27 mouse cellular contexts compared by ENCODE assay signal in genomic region chr11:116269560-116269959, GRCm38 (mm10). TPM values are rescaled to one million over a fixed set of nuclear protein-coding genes. Genes with fewer than 3 reads are reported as not detected.
DNase-seq lines count a peak whose midpoint lies in the region; ATAC-seq and TF ChIP-seq lines count a peak whose summit lies in the region.
"Had no signal": no experiment of that assay in that cellular context is flagged by ENCODE, and none has a peak within 500 bp of the region (broad histone marks: within the 10 kb centered on the region; RNA-seq: fewer than 3 reads in every experiment).

No protein-coding gene starts in this region.

- H3K27me3 ChIP-seq in intestine, postnatal 0 days (replicated peaks; ENCODE audit: control insufficient read depth, insufficient read depth, low read length): no peaks in the 10 kb centered on the region
- no peaks in the 10 kb centered on the region for H3K27me3 ChIP-seq in intestine, embryonic 16.5 days (replicated peaks; ENCODE audit: control insufficient read depth, insufficient read depth, low read length)
- H3K27me3 ChIP-seq in limb, embryonic 14.5 days (ENCODE audit: control insufficient read depth, insufficient read depth, low read length): no peaks in the 10 kb centered on the region
- H3K27me3 ChIP-seq in limb, embryonic 10.5 days (ENCODE audit: low read depth, poor library complexity, severe bottlenecking): no peaks in the 10 kb centered on the region
- H3K27me3 ChIP-seq: embryonic facial prominence, embryonic 12.5 days; embryonic facial prominence, embryonic 15.5 days; forebrain, embryonic 12.5 days; Patski had no signal

- no peak for TF ChIP-seq CTCF in intestine, postnatal 0 days (IDR thresholded peaks at IDR 0.05; ENCODE audit: low read depth)
- TF ChIP-seq CTCF in brain, embryonic 14.5 days (IDR thresholded peaks at IDR 0.05; ENCODE audit: borderline replicate concordance, extremely low read depth, insufficient read depth, insufficient read length): no peak

- no peak for ATAC-seq in intestine, postnatal 0 days
- ATAC-seq in intestine, embryonic 16.5 days: no peak
- no peak for ATAC-seq in limb, embryonic 14.5 days (ENCODE audit: low FRiP score, low read depth)
- ATAC-seq: activated CD4-positive, CD25-positive, alpha-beta regulatory T cell, adult 4 months; forebrain, embryonic 14.5 days; forebrain, embryonic 16.5 days; Patski had no signal

- no peak overlapping the region for H3K9ac ChIP-seq in intestine, postnatal 0 days (ENCODE audit: low read depth, low read length)
- H3K9ac ChIP-seq in intestine, embryonic 16.5 days (ENCODE audit: low read depth, low read length): no peak overlapping the region
- H3K9ac ChIP-seq in limb, embryonic 14.5 days (ENCODE audit: low read depth, low read length, severe bottlenecking): no peak overlapping the region
- H3K9ac ChIP-seq: embryonic facial prominence, embryonic 12.5 days; embryonic facial prominence, embryonic 15.5 days; forebrain, embryonic 12.5 days had no signal

- H3K36me3 ChIP-seq in intestine, postnatal 0 days (ENCODE audit: control insufficient read depth, insufficient read depth): peaks cover 58% of the 10 kb centered on the region
- peaks cover 19% of the 10 kb centered on the region for H3K36me3 ChIP-seq in intestine, embryonic 16.5 days (ENCODE audit: control insufficient read depth, insufficient read depth, low read length)
- peaks cover 75% of the 10 kb centered on the region for H3K36me3 ChIP-seq in limb, embryonic 14.5 days (ENCODE audit: control insufficient read depth, insufficient read depth, low read length)
- H3K36me3 ChIP-seq in limb, embryonic 10.5 days: peaks cover 80% of the 10 kb centered on the region

- H3K4me2 ChIP-seq in intestine, postnatal 0 days (replicated peaks; ENCODE audit: low read depth): no peak overlapping the region
- no peak overlapping the region for H3K4me2 ChIP-seq in intestine, embryonic 16.5 days (ENCODE audit: low read depth, low read length)
- H3K4me2 ChIP-seq in limb, embryonic 14.5 days (replicated peaks; ENCODE audit: low read depth, low read length, severe bottlenecking): no peak overlapping the region
- H3K4me2 ChIP-seq: embryonic facial prominence, embryonic 12.5 days; embryonic facial prominence, embryonic 15.5 days; forebrain, embryonic 12.5 days had no signal

- H3K4me1 ChIP-seq in intestine, postnatal 0 days (replicated peaks; ENCODE audit: control insufficient read depth, insufficient read depth, low read length): 0 out of 2 replicates have a peak, but pooled peaks cover 2% of the 10 kb centered on the region
- peaks cover 9% of the 10 kb centered on the region for H3K4me1 ChIP-seq in intestine, embryonic 16.5 days (ENCODE audit: control insufficient read depth, insufficient read depth, low read length)
- peaks cover 6% of the 10 kb centered on the region for H3K4me1 ChIP-seq in limb, embryonic 14.5 days (ENCODE audit: control insufficient read depth, insufficient read depth, low read length)
- H3K4me1 ChIP-seq in limb, embryonic 10.5 days: peaks cover 22% of the 10 kb centered on the region

- H3K4me3 ChIP-seq in intestine, postnatal 0 days (ENCODE audit: low read depth, low read length): no peak overlapping the region
- H3K4me3 ChIP-seq in intestine, embryonic 16.5 days (ENCODE audit: low read length): no peak overlapping the region
- H3K4me3 ChIP-seq in limb, embryonic 14.5 days (replicated peaks; ENCODE audit: low read length): no peak overlapping the region
- H3K4me3 ChIP-seq in limb, embryonic 10.5 days: no peak overlapping the region
- H3K4me3 ChIP-seq: embryonic facial prominence, embryonic 12.5 days; embryonic facial prominence, embryonic 15.5 days; erythroblast, embryonic 14.5 days; forebrain, embryonic 10.5 days; forebrain, embryonic 12.5 days had no signal

- WGBS in intestine, postnatal 0 days: 75% methylated on average over 8 of the region's 8 CpGs
- 88% methylated on average over 8 of the region's 8 CpGs for WGBS in intestine, embryonic 16.5 days
- WGBS in limb, embryonic 14.5 days: 93% methylated on average over 8 of the region's 8 CpGs
- 95% methylated on average over 8 of the region's 8 CpGs for WGBS in limb, embryonic 10.5 days

- no peaks in the 10 kb centered on the region for H3K9me3 ChIP-seq in intestine, postnatal 0 days (ENCODE audit: control insufficient read depth)
- no peaks in the 10 kb centered on the region for H3K9me3 ChIP-seq in intestine, embryonic 16.5 days (ENCODE audit: control insufficient read depth, low read length)
- H3K9me3 ChIP-seq in limb, embryonic 14.5 days (ENCODE audit: control insufficient read depth, low read length): no peaks in the 10 kb centered on the region
- H3K9me3 ChIP-seq in limb, embryonic 10.5 days (replicated peaks): no peaks in the 10 kb centered on the region
- H3K9me3 ChIP-seq: embryonic facial prominence, embryonic 12.5 days; embryonic facial prominence, embryonic 15.5 days; forebrain, embryonic 10.5 days; forebrain, embryonic 12.5 days had no signal

- TF ChIP-seq POLR2A in limb, embryonic 14.5 days (IDR thresholded peaks at IDR 0.05; ENCODE audit: borderline replicate concordance, extremely low read depth, insufficient read depth, insufficient read length): no peak
- TF ChIP-seq POLR2A in brain, embryonic 14.5 days (IDR thresholded peaks at IDR 0.05; ENCODE audit: borderline replicate concordance, extremely low read depth, insufficient read depth, insufficient read length, poor library complexity, severe bottlenecking): no peak

- peak overlapping the region; percentile 29 for H3K27ac ChIP-seq in intestine, postnatal 0 days (ENCODE audit: low read depth, low read length)
- H3K27ac ChIP-seq in intestine, embryonic 16.5 days (ENCODE audit: low read length): no peak overlapping the region
- no peak overlapping the region for H3K27ac ChIP-seq in limb, embryonic 14.5 days (replicated peaks; ENCODE audit: low read depth, low read length)
- no peak overlapping the region for H3K27ac ChIP-seq in limb, embryonic 10.5 days
- H3K27ac ChIP-seq: embryonic facial prominence, embryonic 12.5 days; forebrain, embryonic 10.5 days; forebrain, embryonic 12.5 days had no signal

- peak; percentile 46 for DNase-seq in limb, embryonic 14.5 days (ENCODE audit: low spot score)
- no peak for DNase-seq in limb, embryonic 10.5 days (ENCODE audit: low spot score)
- DNase-seq in brain, embryonic 14.5 days (ENCODE audit: low read depth): peak; percentile 54
- no peak for DNase-seq in gastrocnemius, postnatal 4 days (ENCODE audit: low spot score in 2 of 2)
- DNase-seq in kidney, postnatal 14 days: no peak
- DNase-seq: adrenal gland, adult 8-10 months; adrenal gland, postnatal 14 days; adrenal gland, postnatal 36 days; cerebellum, adult 11 months; cerebellum, adult 18-20 months; cerebellum, adult 8-10 months; cerebellum, adult 9-11 months; cerebellum, postnatal 14 days; cerebellum, postnatal 36 days; embryo, embryonic 11 days had no signal

RNA-seq across cellular contexts. Expression of gene Srp68, which starts 4.5 kb away (rescaled TPM):
- polyA plus RNA-seq in intestine, postnatal 0 days (2015; fragmentation: Nextera tagmentation; extraction: Ambion mirVana): 45.2 and 48.7 TPM in 2 replicates
- polyA plus RNA-seq in intestine, embryonic 16.5 days (2015; fragmentation: Nextera tagmentation; extraction: Ambion mirVana): 90.9 and 94.8 TPM in 2 replicates
- polyA plus RNA-seq in limb, embryonic 14.5 days (2012; rRNA removed): 106 and 111 TPM in 2 replicates
- 94.9 and 103 TPM in 2 replicates for polyA plus RNA-seq in limb, embryonic 14.5 days (2014; fragmentation: Nextera tagmentation; extraction: Ambion mirVana)
- 121 and 123 TPM in 2 replicates for polyA plus RNA-seq in limb, embryonic 10.5 days (2016; fragmentation: Nextera tagmentation; extraction: Ambion mirVana)
- polyA plus RNA-seq in brain, embryonic 14.5 days (2012; rRNA removed): 68.6 and 69.3 TPM in 2 replicates
- 10 to 100 TPM; 94.2 to 94.6 TPM for total RNA-seq in gastrocnemius, postnatal 4 days (2021)

RNA-seq across cellular contexts. Expression of gene Galr2, which starts 11.2 kb away (rescaled TPM):
- 0.10 and 0.29 TPM in 2 replicates for polyA plus RNA-seq in intestine, postnatal 0 days (2015; fragmentation: Nextera tagmentation; extraction: Ambion mirVana)
- polyA plus RNA-seq in intestine, embryonic 16.5 days (2015; fragmentation: Nextera tagmentation; extraction: Ambion mirVana): 0.16 and 0.31 TPM in 2 replicates
- 0.24 and 0.59 TPM in 2 replicates for polyA plus RNA-seq in limb, embryonic 14.5 days (2012; rRNA removed)
- 0.33 and 0.37 TPM in 2 replicates for polyA plus RNA-seq in limb, embryonic 14.5 days (2014; fragmentation: Nextera tagmentation; extraction: Ambion mirVana)
- 0.11 TPM in 1 of 2 replicates, not detected in the other for polyA plus RNA-seq in limb, embryonic 10.5 days (2016; fragmentation: Nextera tagmentation; extraction: Ambion mirVana)
- 0.21 and 0.37 TPM in 2 replicates for polyA plus RNA-seq in brain, embryonic 14.5 days (2012; rRNA removed)
- under 1 TPM; 0.37 to 0.75 TPM for total RNA-seq in gastrocnemius, postnatal 4 days (2021)
- total RNA-seq: adrenal gland, postnatal 14 days; adrenal gland, postnatal 36 days; common myeloid progenitor, adult 5-6 weeks had no signal
- polyA plus RNA-seq: activated CD4-positive, CD25-positive, alpha-beta regulatory T cell, adult 4 months; erythroblast, embryonic 14.5 days had no signal

RNA-seq across cellular contexts. Expression of gene Evpl, which starts 31.7 kb away (rescaled TPM):
- polyA plus RNA-seq in intestine, postnatal 0 days (2015; fragmentation: Nextera tagmentation; extraction: Ambion mirVana): 1.2 and 1.3 TPM in 2 replicates
- polyA plus RNA-seq in intestine, embryonic 16.5 days (2015; fragmentation: Nextera tagmentation; extraction: Ambion mirVana): 1.9 and 2.5 TPM in 2 replicates
- 6.0 and 8.2 TPM in 2 replicates for polyA plus RNA-seq in limb, embryonic 14.5 days (2012; rRNA removed)
- 17.0 and 21.8 TPM in 2 replicates for polyA plus RNA-seq in limb, embryonic 14.5 days (2014; fragmentation: Nextera tagmentation; extraction: Ambion mirVana)
- 1.4 and 1.7 TPM in 2 replicates for polyA plus RNA-seq in limb, embryonic 10.5 days (2016; fragmentation: Nextera tagmentation; extraction: Ambion mirVana)
- polyA plus RNA-seq in brain, embryonic 14.5 days (2012; rRNA removed): 0.67 and 0.96 TPM in 2 replicates
- total RNA-seq in gastrocnemius, postnatal 4 days (2021): under 1 TPM; 0.41 to 0.47 TPM
- polyA plus RNA-seq: activated CD4-positive, CD25-positive, alpha-beta regulatory T cell, adult 4 months had no signal

RNA-seq across cellular contexts. Expression of gene Exoc7, which starts 37.5 kb away (rescaled TPM):
- polyA plus RNA-seq in intestine, postnatal 0 days (2015; fragmentation: Nextera tagmentation; extraction: Ambion mirVana): 44.6 and 49.2 TPM in 2 replicates
- polyA plus RNA-seq in intestine, embryonic 16.5 days (2015; fragmentation: Nextera tagmentation; extraction: Ambion mirVana): 52.5 and 54.6 TPM in 2 replicates
- 57.7 and 66.7 TPM in 2 replicates for polyA plus RNA-seq in limb, embryonic 14.5 days (2012; rRNA removed)
- 72.0 and 72.7 TPM in 2 replicates for polyA plus RNA-seq in limb, embryonic 14.5 days (2014; fragmentation: Nextera tagmentation; extraction: Ambion mirVana)
- polyA plus RNA-seq in limb, embryonic 10.5 days (2016; fragmentation: Nextera tagmentation; extraction: Ambion mirVana): 55.1 and 64.8 TPM in 2 replicates
- polyA plus RNA-seq in brain, embryonic 14.5 days (2012; rRNA removed): 96.1 and 112 TPM in 2 replicates
- 10 to 100 TPM; 87.9 to 99.9 TPM for total RNA-seq in gastrocnemius, postnatal 4 days (2021)

Comparison
In these comparisons a context has a peak if more than half of its experiments do, and no peak if none do; other contexts are left out.
1. DNase-seq: peak in limb, embryonic 14.5 days (single experiment) and brain, embryonic 14.5 days (single experiment); none in limb, embryonic 10.5 days (single experiment), gastrocnemius, postnatal 4 days (0 of 2) and kidney, postnatal 14 days (single experiment).